Mouse (Mus musculus) gastrocnemius, postnatal 36 days (tissue): ENCODE results near the gene Slc44a3. TPM values are rescaled to one million over a fixed set of nuclear protein-coding genes. Genes with fewer than 3 reads are reported as not detected.

Experiments used
- DNase-seq, 2 experiments: peaks; one replicate each; pipeline ENCODE4 v3.0.0; 2022
- intact Hi-C: fragments of 180-260 bp; cut with DNase I; formaldehyde crosslinking; loops from one replicate; pipeline ENCODE4 v1.15.1; 2025
- long read RNA-seq, 2 experiments: library from polyadenylated mRNA; stranded (forward); transcript quantifications; one replicate each; pipeline ENCODE4 v2.0.0; 2021
- total RNA-seq, 2 experiments: library from RNA; stranded (reverse); gene quantifications; 2 replicates each; pipeline ENCODE4 v1.2.3; 2021

Slc44a3 gene
- not detected for total RNA-seq
- long read RNA-seq, experiment 1 = 0 reads
- long read RNA-seq, experiment 2 = 0 reads

- intact Hi-C loops = loop anchor here (10.0 kb wide), 1 partner anchor 233 kb away; no protein-coding TSS in a partner anchor
- no peak for DNase-seq
Measured at GRCm38 (mm10) chr3:121532176-121532575, at the start of gene Slc44a3. Gene Slc44a3 (minus strand): TSS chr3:121532404.

- intact Hi-C loops = no loop called here
- no peak for DNase-seq
Measured at GRCm38 (mm10) chr3:121579880-121580549, 47.8 kb upstream of the Slc44a3 start.

DNA sequence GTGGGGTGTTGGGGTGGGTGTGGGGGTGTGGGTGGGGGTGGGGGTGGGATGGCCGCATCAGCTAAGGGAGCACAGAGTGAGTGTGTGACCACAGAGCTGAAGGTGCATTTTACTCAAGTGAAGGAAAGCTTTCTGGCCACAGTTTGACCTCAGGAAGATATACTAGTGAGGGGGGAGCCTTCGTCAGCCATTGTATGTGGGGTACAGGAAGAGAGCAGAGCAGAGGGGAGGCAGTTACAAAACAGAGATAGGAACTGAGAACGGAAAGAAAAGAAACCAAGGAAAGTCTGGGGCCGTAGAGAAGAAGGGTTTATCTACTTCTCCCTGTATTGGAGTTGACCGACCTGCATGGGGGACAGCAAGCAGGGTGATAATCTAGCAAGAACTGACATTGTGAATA is 47.2 kb upstream of the Slc44a3 start:
- DNase-seq = no peak
- intact Hi-C loops = no loop called here

DNA sequence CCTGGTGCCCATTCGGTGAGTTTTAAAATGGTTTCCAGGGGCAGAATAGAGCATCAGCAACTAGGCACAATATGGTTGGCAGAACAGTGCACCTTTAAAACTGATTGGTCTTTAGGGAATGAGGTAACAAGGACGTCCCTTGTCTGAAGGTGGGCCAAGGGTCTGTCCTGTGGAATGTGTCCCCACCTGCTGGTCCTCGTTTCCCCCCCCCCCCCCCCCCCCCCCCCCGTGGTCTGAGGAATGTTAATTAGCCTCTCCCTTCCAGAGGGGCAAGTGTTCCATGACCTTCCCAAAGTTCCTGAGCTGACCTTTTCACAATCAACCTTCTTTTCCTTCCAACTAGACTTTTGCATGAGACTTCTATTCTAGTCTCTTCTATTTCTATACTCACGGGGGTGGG is 46.5 kb upstream of the Slc44a3 start:
- intact Hi-C loops = no loop called here
- no peak for DNase-seq

- intact Hi-C loops = no loop called here
- DNase-seq = no peak
Measured at GRCm38 (mm10) chr3:121577641-121578040, 45.4 kb upstream of the Slc44a3 start.

DNA sequence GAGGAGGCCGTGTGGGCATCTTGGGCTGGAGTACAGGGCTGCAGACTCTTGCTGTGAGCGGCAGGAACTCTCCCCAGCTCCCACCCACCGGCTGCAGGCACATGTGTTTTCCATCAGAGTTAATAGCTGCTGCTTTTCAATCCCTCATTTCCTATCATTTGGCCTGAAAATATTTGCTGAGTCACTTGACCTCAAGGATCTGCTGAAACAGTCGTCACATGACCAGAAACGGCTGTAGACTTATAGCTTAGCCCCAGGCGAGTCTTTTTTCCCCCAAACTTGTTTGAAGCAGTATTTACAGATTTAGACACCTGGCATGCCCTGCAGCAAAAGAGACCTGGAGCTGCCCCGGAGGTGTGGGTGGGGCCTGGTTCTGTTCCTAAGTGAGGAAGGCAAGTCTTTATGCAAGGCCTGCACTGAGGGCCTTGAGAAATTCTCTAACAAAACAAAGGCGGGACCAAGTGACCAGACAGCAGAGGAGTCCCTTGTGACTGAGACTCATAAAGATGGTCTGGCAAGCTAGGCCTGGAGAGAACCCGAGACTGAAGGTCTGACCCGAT is 44.9 kb upstream of the Slc44a3 start:
- intact Hi-C loops = no loop called here
- DNase-seq = peak; percentile 29 to 59

DNA sequence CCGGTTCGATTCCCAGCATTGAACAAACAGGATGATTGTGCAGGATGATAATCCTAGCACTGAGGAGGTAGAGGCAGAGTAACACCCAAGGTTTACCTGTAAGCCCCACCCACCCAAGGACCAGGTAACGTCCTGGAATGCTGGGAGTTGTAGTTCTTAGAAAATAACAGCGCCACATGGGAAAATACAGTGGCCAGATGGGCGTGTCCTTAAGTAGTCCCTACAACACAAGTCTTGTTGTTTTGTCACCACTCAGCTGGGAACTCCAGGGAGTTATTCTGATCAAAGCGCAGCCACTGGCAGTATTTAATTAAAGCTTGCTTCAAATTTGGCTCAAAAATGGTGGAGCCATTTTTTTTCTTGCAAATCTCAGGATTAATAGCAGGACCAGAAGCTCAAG is 44.2 kb upstream of the Slc44a3 start:
- DNase-seq = no peak
- intact Hi-C loops = no loop called here

DNA sequence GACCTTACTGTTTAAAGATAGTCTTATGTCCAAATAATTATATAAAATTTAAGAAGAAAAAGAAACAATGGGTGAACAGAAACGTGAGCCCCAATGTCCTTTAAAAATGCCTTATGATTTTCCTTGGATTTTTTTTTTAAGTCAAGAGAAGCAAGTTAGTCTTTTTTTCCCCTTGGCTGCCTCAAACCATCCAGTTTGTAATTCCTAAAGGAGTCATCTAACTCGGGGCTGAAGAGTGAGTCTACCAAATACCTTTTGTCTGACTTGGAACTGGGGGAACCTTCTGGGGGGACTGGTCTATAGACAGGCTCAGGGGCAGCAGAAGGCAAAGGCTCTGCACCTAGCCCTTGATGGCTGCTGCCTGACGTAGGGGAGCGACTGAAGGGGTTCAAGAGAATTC is 42.2 kb upstream of the Slc44a3 start:
- intact Hi-C loops = no loop called here
- DNase-seq = no peak

- DNase-seq = no peak
Measured at GRCm38 (mm10) chr3:121573858-121574257, 41.7 kb upstream of the Slc44a3 start.

GRCm38 (mm10) chr3:121571491-121571890 is 39.3 kb upstream of the Slc44a3 start:
- no peak for DNase-seq
- intact Hi-C loops = no loop called here

More at GRCm38 (mm10) chr3:121573858-121574257, 41.7 kb upstream of the Slc44a3 start:
- intact Hi-C loops = no loop called here

GRCm38 (mm10) chr3:121570623-121571022 is 38.4 kb upstream of the Slc44a3 start:
- DNase-seq = no peak
- intact Hi-C loops = no loop called here

- intact Hi-C loops = no loop called here
- DNase-seq = no peak
Measured at GRCm38 (mm10) chr3:121569767-121570166, 37.6 kb upstream of the Slc44a3 start.

GRCm38 (mm10) chr3:121569004-121569403 is 36.8 kb upstream of the Slc44a3 start:
- no peak for DNase-seq
- intact Hi-C loops = no loop called here

- DNase-seq = no peak
Measured at GRCm38 (mm10) chr3:121567904-121568303, 35.7 kb upstream of the Slc44a3 start.

DNA sequence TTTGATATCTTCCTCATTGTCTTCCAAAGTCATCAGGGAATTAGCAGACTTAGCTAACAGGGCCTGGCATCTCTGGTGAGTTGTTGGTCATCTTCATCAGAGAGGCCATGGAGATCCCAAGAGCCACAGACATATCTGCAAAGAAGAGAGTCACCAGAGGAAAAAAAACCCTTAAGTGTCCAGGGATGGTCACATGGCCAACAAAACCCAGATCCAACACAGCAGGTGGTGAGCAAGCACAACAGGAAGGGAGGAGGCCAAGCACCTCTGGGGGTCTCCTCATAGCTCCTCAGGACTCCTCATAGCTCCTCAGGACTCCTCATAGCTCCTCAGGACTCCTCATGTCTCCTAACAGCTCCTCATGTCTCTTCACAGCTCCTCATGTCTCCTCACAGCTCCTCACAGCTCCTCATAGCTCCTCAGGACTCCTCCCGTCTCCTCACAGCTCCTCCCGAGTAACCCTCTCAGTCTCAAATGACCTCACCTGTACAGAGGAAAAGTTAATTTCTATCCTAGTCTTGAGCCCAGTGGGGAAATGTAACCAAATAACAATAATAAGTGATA is 35.2 kb upstream of the Slc44a3 start:
- no peak for DNase-seq
- intact Hi-C loops = no loop called here

More at GRCm38 (mm10) chr3:121567904-121568303, 35.7 kb upstream of the Slc44a3 start:
- intact Hi-C loops = no loop called here

GRCm38 (mm10) chr3:121566901-121567300 is 34.7 kb upstream of the Slc44a3 start:
- DNase-seq = no peak
- intact Hi-C loops = no loop called here

GRCm38 (mm10) chr3:121561803-121562202 is 29.6 kb upstream of the Slc44a3 start:
- no peak for DNase-seq

GRCm38 (mm10) chr3:121560115-121560865 is 28.1 kb upstream of the Slc44a3 start:
- intact Hi-C loops = no loop called here
- DNase-seq = no peak

More at GRCm38 (mm10) chr3:121561803-121562202, 29.6 kb upstream of the Slc44a3 start:
- intact Hi-C loops = no loop called here

DNA sequence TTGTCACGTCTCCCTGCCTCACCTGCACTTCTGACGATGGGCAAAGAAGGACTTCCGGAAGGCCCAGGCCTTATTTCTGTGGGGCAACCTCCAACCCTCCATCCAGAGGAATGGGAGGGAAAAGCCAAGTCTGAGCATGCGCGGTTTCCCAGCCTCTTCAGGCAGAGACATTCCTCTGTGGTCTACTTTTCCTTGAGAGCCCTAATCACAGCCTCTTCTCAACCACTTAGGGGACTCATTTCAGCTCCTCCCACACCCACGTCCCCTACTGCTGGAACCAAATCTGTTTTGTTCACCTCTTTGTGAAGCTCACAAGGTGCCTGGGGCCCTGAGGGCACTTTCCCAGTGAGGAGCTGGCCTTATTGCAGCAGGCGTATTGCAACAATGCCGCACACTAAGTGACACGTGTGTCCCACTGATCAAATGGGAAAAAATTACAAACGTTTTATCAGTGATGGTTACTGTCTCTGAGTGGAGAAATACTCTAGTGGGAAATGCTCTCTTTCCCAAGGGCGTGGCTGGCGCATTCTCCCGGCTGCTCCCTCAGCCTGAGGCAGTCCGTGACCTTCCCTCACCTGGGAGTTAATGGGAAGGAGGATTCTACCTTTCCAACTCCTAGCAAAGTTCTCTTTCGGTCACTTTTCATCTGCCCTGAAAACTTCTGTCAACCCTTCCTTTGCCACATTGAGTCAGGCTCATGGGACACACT is 27.4 kb upstream of the Slc44a3 start:
- intact Hi-C loops = no loop called here

GRCm38 (mm10) chr3:121558861-121559260 is 26.7 kb upstream of the Slc44a3 start:
- no peak for DNase-seq
- intact Hi-C loops = no loop called here

More for the DNA sequence above, 27.4 kb upstream of the Slc44a3 start:
- no peak for DNase-seq
